Mouse (Mus musculus) subcutaneous adipose tissue, adult 2 months (tissue): Measurements from ENCODE around the gene Cd80. TPM values are rescaled to one million over a fixed set of nuclear protein-coding genes. Genes with fewer than 3 reads are reported as not detected.

ENCODE experiments used
- polyA plus RNA-seq: library from polyadenylated mRNA; depleted of rRNA; stranded (reverse); fragments of >200 nt; gene quantifications from 2 replicates; pipeline ENCODE4 v1.2.3, GENCODE M21; 2012; ENCODE audit warnings: low replicate concordance; rRNA removed

Gene Cd80
- polyA plus RNA-seq: 0.59 and 0.71 TPM in 2 replicates

DNA sequence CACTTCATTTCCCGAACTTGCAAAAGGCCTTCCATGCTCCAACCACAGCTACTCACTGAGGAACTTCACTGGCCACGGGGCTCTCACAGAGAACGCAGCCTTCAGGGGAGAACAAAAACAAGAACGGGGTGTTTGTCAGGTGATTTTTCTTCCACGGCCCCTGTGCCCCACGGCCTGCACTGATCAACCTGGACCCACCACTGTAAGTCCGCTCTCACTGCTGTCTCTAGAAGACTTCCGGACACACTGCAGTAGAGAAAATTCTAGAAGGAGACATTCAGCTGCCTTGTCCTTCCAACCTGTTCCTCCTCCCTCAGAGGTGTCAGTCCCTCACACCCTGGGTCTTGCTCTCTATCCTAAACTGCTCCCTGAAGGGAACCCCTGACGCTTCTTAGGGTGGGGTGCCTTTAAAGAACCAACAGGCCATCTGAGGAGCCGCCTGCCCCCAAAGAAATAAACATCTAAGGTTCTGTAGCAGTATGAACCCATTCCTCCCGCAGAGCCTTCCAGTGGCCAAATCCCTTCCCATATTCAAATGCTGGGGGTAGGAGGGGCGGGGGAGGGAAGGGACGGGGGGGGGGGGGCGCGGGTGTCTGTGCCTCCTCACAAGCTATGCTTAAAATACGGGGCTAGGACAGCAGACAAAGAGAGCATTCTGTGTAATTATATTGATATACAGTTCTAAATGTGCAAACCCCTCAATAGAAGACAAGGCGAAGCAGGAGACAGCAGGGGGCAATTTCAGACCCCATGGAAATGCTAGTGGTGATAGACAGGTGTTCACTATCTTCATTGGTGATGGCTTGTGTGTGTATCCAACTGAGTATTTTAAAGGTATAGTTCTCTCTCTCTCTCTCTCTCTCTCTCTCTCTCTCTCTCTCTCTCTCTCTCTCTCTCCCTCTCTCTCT, at the start of gene Cd80:
TSS of gene Cd80 (plus strand) at position 51 of the 908 bp plus-strand sequence.

DNA sequence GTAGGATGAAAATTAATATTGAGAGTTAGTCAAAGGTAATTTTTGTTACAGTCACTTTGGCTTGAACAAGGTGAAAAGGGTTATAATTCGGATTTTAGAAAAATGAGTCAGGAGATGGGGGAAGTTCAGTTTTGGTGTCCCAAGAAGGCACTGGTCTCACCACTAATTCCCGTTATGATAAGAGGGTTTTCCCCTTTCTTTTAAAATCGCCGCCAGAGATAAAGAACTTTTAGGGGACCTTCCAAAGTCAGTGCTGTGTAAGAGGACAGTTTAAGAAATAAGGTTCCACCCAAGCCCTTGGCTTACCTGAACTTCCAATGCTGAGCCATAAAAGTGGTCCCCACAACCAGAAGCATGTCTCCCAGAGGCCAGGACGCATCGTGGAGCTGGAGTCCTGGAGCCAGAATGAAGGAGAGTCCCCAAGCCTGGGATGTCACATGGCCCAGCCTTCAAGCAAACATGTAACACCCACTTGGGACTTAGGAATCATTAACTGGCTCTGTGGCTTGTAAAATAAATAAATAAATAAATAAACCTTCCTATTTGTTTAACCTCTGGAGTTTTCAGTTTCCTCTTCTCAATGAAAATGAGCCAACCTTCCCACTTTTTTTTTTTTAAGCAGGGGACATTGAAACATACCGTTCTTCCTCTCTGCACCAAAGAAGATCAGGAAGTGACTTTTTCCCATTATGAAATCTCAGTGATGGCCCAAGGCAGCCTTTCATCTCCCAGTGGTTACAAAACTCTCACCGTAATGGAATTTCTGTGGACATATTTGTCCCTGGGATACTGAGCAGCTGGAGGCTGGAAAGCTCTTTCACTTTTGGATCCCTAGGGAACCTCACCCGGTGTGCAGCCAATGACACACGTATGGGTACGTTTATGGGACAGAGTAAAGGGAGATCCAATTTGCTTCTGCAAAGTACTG, 22.6 kb upstream of the Cd80 start, which contains the start of gene Pla1a:
TSS of gene Pla1a (minus strand) at position 648 of the 928 bp plus-strand sequence.

DNA sequence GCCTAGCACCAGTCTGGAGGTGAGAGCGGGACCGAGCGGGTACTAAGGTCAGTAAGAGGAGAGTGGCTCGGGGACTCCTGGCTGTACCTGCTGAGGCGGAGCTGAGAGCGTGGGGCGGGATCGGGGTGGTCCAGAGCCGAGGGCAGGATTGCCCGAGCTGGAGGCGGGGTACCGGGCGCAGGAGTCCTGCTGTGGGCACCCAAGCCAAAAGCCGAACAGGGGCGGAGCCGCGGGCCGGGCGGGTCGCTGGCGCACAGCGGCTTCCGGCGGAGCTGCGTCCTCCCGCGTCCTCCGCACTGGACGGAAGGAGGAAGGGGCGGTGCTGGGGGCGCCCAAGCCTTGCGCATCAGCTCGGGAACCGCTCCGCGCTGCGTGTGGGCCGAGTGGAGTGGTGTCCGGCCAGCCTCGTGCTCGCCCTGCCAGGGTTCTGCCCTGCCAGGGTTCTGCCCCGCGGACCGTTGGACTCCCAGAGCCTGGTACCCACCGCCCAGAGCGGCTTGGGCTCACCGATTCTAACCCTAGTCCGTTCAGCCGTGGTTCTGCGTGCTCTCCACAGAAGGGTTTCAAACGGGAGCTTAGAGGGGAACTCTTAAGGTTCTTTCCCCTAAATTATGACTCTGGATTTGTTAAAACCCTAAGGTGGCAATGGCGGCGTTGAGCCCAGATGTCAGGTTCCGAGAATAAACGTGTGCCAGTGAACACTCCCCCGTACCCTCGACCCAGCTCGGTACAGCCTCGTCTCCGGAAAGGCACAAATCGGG, 2.7 kb upstream of the Cd80 start, which contains the start of gene Adprh:
TSS of gene Adprh (minus strand) at position 262 of the 761 bp plus-strand sequence.

DNA sequence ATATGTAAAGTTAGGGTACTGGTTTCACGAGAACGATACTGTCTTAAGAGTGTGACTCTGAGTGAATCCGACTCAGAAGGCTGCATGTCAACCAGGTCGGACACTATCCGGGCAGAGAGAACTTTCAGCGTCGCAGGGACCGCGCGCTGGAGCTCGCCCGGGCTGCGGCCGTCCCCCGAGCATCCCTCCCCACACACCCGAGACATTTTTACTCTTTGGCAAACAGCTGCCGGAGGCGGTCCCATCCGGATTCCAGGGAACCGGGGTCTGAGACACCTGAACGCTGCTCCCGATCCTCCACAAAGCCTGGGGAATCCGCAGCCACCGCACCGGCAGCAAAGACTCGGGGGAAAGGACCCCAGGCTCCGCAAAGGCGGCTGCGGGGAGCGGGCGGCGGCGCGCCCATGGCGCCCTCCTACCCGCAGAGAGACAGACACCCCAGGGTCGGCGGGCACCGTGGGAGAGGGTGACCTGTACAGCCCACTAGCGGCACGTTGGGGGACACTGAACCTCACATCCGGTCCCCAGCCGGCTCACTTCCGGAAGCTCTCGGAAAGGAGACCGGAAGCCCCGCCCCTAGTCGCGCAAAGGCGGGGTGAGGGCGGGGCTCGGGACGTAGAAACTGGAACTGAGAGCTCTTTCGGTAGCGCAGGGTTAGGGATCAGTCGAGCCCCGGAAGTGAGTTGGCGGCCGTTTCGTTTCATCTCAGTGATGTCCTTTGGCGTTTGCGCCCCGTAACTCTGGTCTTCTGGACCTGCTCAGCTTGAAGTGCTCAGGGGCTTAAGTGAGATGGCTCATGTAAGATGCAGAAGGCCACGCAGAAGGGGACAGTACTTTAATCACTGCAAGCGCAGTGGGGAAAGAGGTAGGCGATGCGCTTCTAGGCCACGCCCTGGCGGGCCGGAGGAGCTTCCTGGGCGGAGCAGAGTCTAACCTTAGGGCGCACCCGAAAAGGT, 67.0 kb downstream of the Cd80 start, which contains the start of gene Timmdc1:
TSS of gene Timmdc1 (minus strand) at position 535 of the 956 bp plus-strand sequence.

Other genes starting within 250 kb of the Cd80 start
- gene Nr1i2, start 160.7 kb upstream of the Cd80 start, polyA plus RNA-seq: not detected in 2 replicates
- 0.04 and 0.23 TPM in 2 replicates for gene Maats1, start 113.4 kb upstream of the Cd80 start, polyA plus RNA-seq
- 61.5 and 94.2 TPM in 2 replicates for gene Cox17, start 108.6 kb upstream of the Cd80 start, polyA plus RNA-seq
- not detected in 2 replicates for gene Gm21987, start 108.5 kb upstream of the Cd80 start, polyA plus RNA-seq
- gene Popdc2, start 93.4 kb upstream of the Cd80 start, polyA plus RNA-seq: 18.0 and 25.7 TPM in 2 replicates
- gene Pla1a, start 22.4 kb upstream of the Cd80 start, polyA plus RNA-seq: 30.5 and 48.5 TPM in 2 replicates
- 27.6 and 52.1 TPM in 2 replicates for gene Adprh, start 2.9 kb upstream of the Cd80 start, polyA plus RNA-seq
- 16.2 and 17.5 TPM in 2 replicates for gene Timmdc1, start 67.1 kb downstream of the Cd80 start, polyA plus RNA-seq
- 25.3 and 42.3 TPM in 2 replicates for gene Poglut1, start 94.7 kb downstream of the Cd80 start, polyA plus RNA-seq
- 70.9 and 154 TPM in 2 replicates for gene Tmem39a, start 103.1 kb downstream of the Cd80 start, polyA plus RNA-seq